Mouse (Mus musculus) stomach, postnatal 0 days (tissue): ENCODE data around the gene Zbtb5.

Source experiments
- CTCF ChIP-seq: IDR thresholded peaks from 2 replicates; pipeline ENCODE4 v1.5.1; 2016; ENCODE audit warnings: antibody characterized with exemption, low read depth, mild to moderate bottlenecking, moderate library complexity
- EP300 ChIP-seq: optimal IDR thresholded peaks from 2 replicates; pipeline ENCODE3; 2016; ENCODE audit warnings: antibody characterized with exemption

- TF ChIP-seq CTCF, result no peak
- TF ChIP-seq EP300, result no peak
Observed at GRCm38 (mm10) chr4:44944426-44945075, 67.7 kb downstream of the Zbtb5 start.
